8 mouse cellular contexts compared by ENCODE assay signal in genomic region chr2:153649298-153650013, GRCm38 (mm10). TPM values are rescaled to one million over a fixed set of nuclear protein-coding genes. Genes with fewer than 3 reads are reported as not detected.
A peak's percentile ranks its signal among the peaks of the same experiment; 100 is the strongest.
DNase-seq lines count a peak whose midpoint lies in the region; ATAC-seq and TF ChIP-seq lines count a peak whose summit lies in the region.

Gene Dnmt3b (plus strand): TSS chr2:153649450.

- TF ChIP-seq EP300 in MEL (IDR thresholded peaks at IDR 0.05; ENCODE audit: low read depth in 1 of 2, low read length in 2 of 2): no peak
- no peak for TF ChIP-seq EP300 in lung, postnatal 0 days (IDR thresholded peaks at IDR 0.05)

- H3K4me1 ChIP-seq in MEL (ENCODE audit: control insufficient read depth in 1 of 2, insufficient read depth in 2 of 2, low read length in 2 of 2): peaks cover 0 to 6% of the 10 kb centered on the region in 2 experiments; a peak in 2 of 4 replicates
- H3K4me1 ChIP-seq in forebrain, embryonic 14.5 days (ENCODE audit: control insufficient read depth, insufficient read depth, low read length): peaks cover 4% of the 10 kb centered on the region; the same call in 1 of the 2 replicates
- H3K4me1 ChIP-seq in lung, postnatal 0 days (ENCODE audit: insufficient read depth, low read depth, low read length): no peaks in the 10 kb centered on the region
- peaks cover 9% of the 10 kb centered on the region for H3K4me1 ChIP-seq in olfactory bulb, adult 2 months (ENCODE audit: control insufficient read depth, insufficient read depth, low read length)

- DNase-seq in MEL (ENCODE audit: low read depth, low spot score): peak; percentile 61
- peak; percentile 79 for DNase-seq in forebrain, embryonic 14.5 days (ENCODE audit: low spot score)
- peak; percentile 33 for DNase-seq in heart, postnatal 25 days (ENCODE audit: low spot score)
- DNase-seq in kidney, postnatal 4 days: peak; percentile 79 to 88
- peak; percentile 76 for DNase-seq in lung, postnatal 0 days (ENCODE audit: low spot score)
- DNase-seq in thymus, postnatal 14 days: peak; percentile 55

- TF ChIP-seq RAD21 in MEL (IDR thresholded peaks at IDR 0.05; ENCODE audit: low read depth, low read length): no peak

- ATAC-seq in cerebellum, adult (ENCODE audit: insufficient number of reproducible peaks, low FRiP score, low TSS enrichment): peak; percentile 78
- ATAC-seq in forebrain, embryonic 14.5 days: peak; percentile 90
- ATAC-seq in lung, postnatal 0 days: peak; percentile 91

- peak within 1 kb of the TSS; percentile 85 for H3K9ac ChIP-seq in MEL (ENCODE audit: control insufficient read depth, low read depth, low read length, poor library complexity, severe bottlenecking)
- peak within 1 kb of the TSS; percentile 85 for H3K9ac ChIP-seq in forebrain, embryonic 14.5 days (ENCODE audit: low read length)
- peak within 1 kb of the TSS; percentile 58 for H3K9ac ChIP-seq in lung, postnatal 0 days (replicated peaks; ENCODE audit: low read depth)

- TF ChIP-seq POLR2A in MEL (IDR thresholded peaks at IDR 0.05; ENCODE audit: control insufficient read depth in 1 of 2, insufficient read depth in 1 of 2, low read depth in 1 of 2, low read length in 2 of 2, poor library complexity in 1 of 2): peak; percentile 25 to 49; a peak in 2 of 4 replicates
- 0 out of 2 replicates have a peak, but pooled peaks have one; percentile 27 for TF ChIP-seq POLR2A in olfactory bulb, adult 2 months (IDR thresholded peaks at IDR 0.05; ENCODE audit: insufficient read depth, low read depth, low read length)

- peaks cover 1 to 8% of the 10 kb centered on the region in 2 experiments; a peak in 2 of 4 replicates for H3K27me3 ChIP-seq in MEL (ENCODE audit: control insufficient read depth in 1 of 2, insufficient read depth in 2 of 2, low read length in 2 of 2)
- no peaks in the 10 kb centered on the region for H3K27me3 ChIP-seq in forebrain, embryonic 14.5 days (replicated peaks; ENCODE audit: control insufficient read depth, insufficient read depth, low read length)
- H3K27me3 ChIP-seq in lung, postnatal 0 days (replicated peaks; ENCODE audit: insufficient read depth, low read length): no peaks in the 10 kb centered on the region

- WGBS in forebrain, embryonic 14.5 days: under 1% methylated on average over 57 of the region's 93 CpGs
- WGBS in lung, postnatal 0 days: under 1% methylated on average over 61 of the region's 93 CpGs
- WGBS in olfactory bulb, adult 2 months: under 1% methylated on average over 87 of the region's 93 CpGs

- H3K9me3 ChIP-seq in MEL (replicated peaks; ENCODE audit: insufficient read depth, low read length): no peaks in the 10 kb centered on the region
- no peaks in the 10 kb centered on the region for H3K9me3 ChIP-seq in forebrain, embryonic 14.5 days (replicated peaks; ENCODE audit: control insufficient read depth, low read length)
- H3K9me3 ChIP-seq in lung, postnatal 0 days (ENCODE audit: low read length): no peaks in the 10 kb centered on the region

- peak within 1 kb of the TSS; percentile 96 for H3K4me2 ChIP-seq in forebrain, embryonic 14.5 days (ENCODE audit: low read length)
- peak within 1 kb of the TSS; percentile 93 for H3K4me2 ChIP-seq in lung, postnatal 0 days (replicated peaks; ENCODE audit: low read depth, low read length)

- no peaks in the 10 kb centered on the region for H3K36me3 ChIP-seq in MEL (ENCODE audit: control insufficient read depth in 1 of 2, insufficient read depth in 2 of 2, low read length in 2 of 2)
- no peaks in the 10 kb centered on the region for H3K36me3 ChIP-seq in forebrain, embryonic 14.5 days (ENCODE audit: control insufficient read depth, insufficient read depth, low read length)
- no peaks in the 10 kb centered on the region for H3K36me3 ChIP-seq in lung, postnatal 0 days (ENCODE audit: insufficient read depth, low read length)

- TF ChIP-seq CTCF in MEL (IDR thresholded peaks at IDR 0.05 in 2 of 3, conservative IDR thresholded peaks at IDR 0.05 in 1 of 3; ENCODE audit: control insufficient read depth in 1 of 3, insufficient read depth in 1 of 3, low read depth in 2 of 3, low read length in 3 of 3, poor library complexity in 1 of 3, severe bottlenecking in 1 of 3): no peak
- peak; percentile 32 for TF ChIP-seq CTCF in lung, postnatal 0 days (IDR thresholded peaks at IDR 0.05)
- peak; percentile 11; the same call in 1 of the 2 replicates for TF ChIP-seq CTCF in olfactory bulb, adult 2 months (IDR thresholded peaks at IDR 0.05; ENCODE audit: insufficient read depth, low read depth, low read length)

- H3K79me2 ChIP-seq in MEL (ENCODE audit: control insufficient read depth, insufficient read depth, low read length, poor library complexity): no peaks in the 10 kb centered on the region; the same call in 1 of the 2 replicates

- H3K4me3 ChIP-seq in MEL (ENCODE audit: control insufficient read depth in 1 of 2, insufficient read depth in 1 of 2, low read depth in 2 of 2, low read length in 2 of 2): peak within 1 kb of the TSS; percentile 72 to 95
- peak within 1 kb of the TSS; percentile 76 for H3K4me3 ChIP-seq in forebrain, embryonic 14.5 days (ENCODE audit: low read depth, low read length)
- H3K4me3 ChIP-seq in lung, postnatal 0 days (ENCODE audit: low read depth, low read length): peak within 1 kb of the TSS; percentile 81
- H3K4me3 ChIP-seq in olfactory bulb, adult 2 months (ENCODE audit: insufficient read depth, low read depth, low read length): peak within 1 kb of the TSS; percentile 98

- intact Hi-C loops in heart, postnatal 25 days (cut with DNase I): loop anchor here (1.0 kb wide), 1 partner anchor 16 kb away; no protein-coding TSS in a partner anchor

- H3K27ac ChIP-seq in MEL (ENCODE audit: control insufficient read depth, low read depth, low read length): no peak within 1 kb of the TSS
- H3K27ac ChIP-seq in forebrain, embryonic 14.5 days (ENCODE audit: low read depth, low read length): 0 out of 2 replicates have a peak within 1 kb of the TSS, but pooled peaks have one; percentile 14
- H3K27ac ChIP-seq in lung, postnatal 0 days (ENCODE audit: low read length): peak within 1 kb of the TSS; percentile 32; the same call in 1 of the 2 replicates
- H3K27ac ChIP-seq in olfactory bulb, adult 2 months (ENCODE audit: insufficient read depth, low read depth, low read length): no peak within 1 kb of the TSS

TF ChIP-seq in MEL, 35 proteins besides CTCF, POLR2A, EP300 and RAD21:
- TF ChIP-seq MXI1 (IDR thresholded peaks at IDR 0.05; ENCODE audit: low read depth, low read length) (0 out of 2 replicates have a peak, but pooled peaks have one; percentile 22), ZC3H11A (IDR thresholded peaks at IDR 0.05; ENCODE audit: low read depth, low read length) (peak; percentile 64), NELFE (IDR thresholded peaks at IDR 0.05; ENCODE audit: low read depth, low read length) (peak; percentile 21; the same call in 1 of the 2 replicates), SIN3A (IDR thresholded peaks at IDR 0.05; ENCODE audit: low read length) (peak; percentile 55; the same call in 1 of the 2 replicates), HCFC1 (IDR thresholded peaks at IDR 0.05; ENCODE audit: low read depth, low read length) (peak; percentile 58; the same call in 1 of the 2 replicates), CHD1 (IDR thresholded peaks at IDR 0.05; ENCODE audit: low read depth, low read length) (no peak), USF2 (IDR thresholded peaks at IDR 0.05; ENCODE audit: borderline replicate concordance in 1 of 2, insufficient read depth in 1 of 2, low read depth in 1 of 2, low read length in 2 of 2) (no peak), NRF1 (IDR thresholded peaks at IDR 0.05; ENCODE audit: insufficient read depth, low read depth, low read length, poor library complexity, severe bottlenecking) (0 out of 2 replicates have a peak, but pooled peaks have one; percentile 13)

RNA-seq across cellular contexts. Expression of gene Dnmt3b, which starts in this region (rescaled TPM):
- total RNA-seq in MEL (2012; rRNA removed): 10.1 and 11.6 TPM in 2 replicates
- 10 to 100 TPM in 1 of 2 experiments, not detected in 1; 17.5 TPM for polyA plus RNA-seq in MEL (2012; ENCODE audit: insufficient read depth in 1 of 2, insufficient read length in 2 of 2, low read depth in 1 of 2, low replicate concordance in 2 of 2, missing spikeins in 1 of 2)
- polyA plus RNA-seq in forebrain, embryonic 14.5 days (2014; fragmentation: Nextera tagmentation; extraction: Ambion mirVana): 3.2 and 3.5 TPM in 2 replicates
- total RNA-seq in heart, postnatal 25 days (2021): 1 to 10 TPM; 1.3 to 1.4 TPM
- polyA plus RNA-seq in lung, postnatal 0 days (2015; fragmentation: Nextera tagmentation; extraction: Ambion mirVana): 3.3 and 4.2 TPM in 2 replicates
- not detected in 2 replicates for polyA plus RNA-seq in olfactory bulb, adult 2 months (2012; ENCODE audit: insufficient read depth, insufficient read length, low replicate concordance, missing spikeins)

Comparison
In these comparisons a context has a peak if more than half of its experiments do, and no peak if none do; other contexts are left out.
1. DNase-seq: peak in every context shown above with its lines; median percentile 84 in kidney, postnatal 4 days; 79 in forebrain, embryonic 14.5 days; 76 in lung, postnatal 0 days; 61 in MEL; 55 in thymus, postnatal 14 days; 33 in heart, postnatal 25 days.
2. H3K27ac ChIP-seq: peak in forebrain, embryonic 14.5 days (single experiment) and lung, postnatal 0 days (single experiment); none in MEL (single experiment) and olfactory bulb, adult 2 months (single experiment).
3. CTCF ChIP-seq: peak in lung, postnatal 0 days (single experiment) and olfactory bulb, adult 2 months (single experiment); none in MEL (0 of 3).
4. Peak in every context shown above with its lines, with median percentiles within 50 percentile points of each other: H3K4me3 ChIP-seq, H3K9ac ChIP-seq and ATAC-seq.